Mouse (Mus musculus) right cerebral cortex, postnatal 10 days (tissue): ENCODE measurements around the gene Olfr223.
"Not testable (repeated sequence)": the region's sequence is repeated elsewhere in the genome, so short reads cannot be mapped to it uniquely, and the experiment has no call there.

ENCODE experiments used
- DNase-seq, 2 experiments: peaks; one replicate each; pipeline ENCODE4 v3.0.0; 2021; ENCODE audit warnings: low spot score in 2 of 2

Gene Olfr223

DNA sequence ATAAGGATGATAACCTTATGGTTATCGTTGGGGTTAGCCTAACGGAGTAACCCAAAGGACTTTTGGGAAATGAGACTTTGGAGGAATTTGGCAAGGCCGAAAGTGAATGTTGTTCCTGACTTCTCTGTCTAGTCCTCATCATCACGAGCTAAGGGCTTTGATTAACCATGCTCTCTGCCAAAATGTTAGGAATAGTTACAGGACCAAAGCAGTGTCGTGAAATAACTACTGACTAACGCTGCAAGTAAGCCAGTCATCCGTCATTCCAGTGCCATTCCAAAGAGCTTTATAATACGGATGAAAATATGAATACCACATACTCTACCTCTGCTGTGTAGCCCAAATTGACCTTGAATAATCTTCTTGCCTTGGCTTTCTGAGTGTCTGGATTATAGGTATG, 3.9 kb upstream of the Olfr223 start:
- no peak for DNase-seq

DNA sequence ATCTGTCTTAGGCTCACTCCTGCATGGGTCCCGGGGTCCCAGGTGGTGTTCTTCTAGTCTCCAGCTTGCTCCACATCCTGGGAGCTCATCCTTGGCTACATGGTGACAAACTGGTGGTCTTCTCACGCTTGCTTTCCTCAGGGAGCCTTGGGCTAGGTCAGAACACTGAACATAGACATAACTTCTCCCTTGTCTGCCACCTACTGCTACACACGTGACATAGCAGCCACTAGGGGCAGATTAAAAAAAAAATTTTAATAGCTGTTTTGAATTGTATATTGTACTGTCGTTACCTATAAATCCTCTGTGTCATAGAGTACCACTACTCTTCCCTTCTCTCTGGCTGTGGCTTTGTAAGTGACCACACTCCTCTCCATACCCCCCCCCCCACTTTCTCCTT, 3.0 kb upstream of the Olfr223 start:
- DNase-seq = no peak

DNA sequence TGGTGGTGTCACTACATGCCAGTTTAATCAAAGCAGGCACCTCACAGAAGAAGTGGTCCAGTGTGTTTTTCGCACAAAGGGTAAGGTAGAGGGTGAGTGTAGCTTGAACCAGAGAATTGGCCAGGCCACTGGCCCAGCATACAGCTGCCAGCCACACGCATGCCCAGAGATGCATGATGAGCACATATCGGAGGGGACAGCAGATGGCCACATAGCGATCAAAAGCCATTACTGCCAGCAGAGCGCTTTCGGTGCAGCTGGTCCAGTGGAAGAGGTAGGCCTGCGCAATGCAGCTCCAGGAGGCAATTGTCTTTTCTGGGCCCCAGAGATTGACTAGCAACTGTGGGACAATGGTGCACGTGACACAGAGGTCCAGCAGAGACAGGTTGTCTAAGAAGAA, 3.6 kb downstream of the Olfr223 start:
- DNase-seq = no peak

DNA sequence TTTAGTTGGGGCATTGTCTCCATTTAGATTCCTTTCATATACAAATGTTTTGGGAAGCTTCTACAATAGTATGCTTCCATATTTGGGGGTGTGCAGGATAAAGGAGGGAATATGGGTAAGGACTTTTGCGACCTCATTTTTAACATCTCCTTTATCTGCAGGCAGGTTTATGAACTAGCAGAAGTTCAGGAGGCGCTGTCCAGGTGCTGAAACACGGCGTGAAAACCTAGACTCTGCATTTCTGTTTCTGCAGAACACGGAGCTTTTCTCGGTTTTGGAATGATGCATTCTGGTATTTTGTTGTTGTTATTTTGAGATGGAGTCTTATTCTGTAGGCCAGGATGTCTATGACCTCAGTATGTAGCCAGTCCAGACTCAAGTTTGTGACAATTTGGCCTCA, 8.6 kb downstream of the Olfr223 start:
- no peak for DNase-seq

DNA sequence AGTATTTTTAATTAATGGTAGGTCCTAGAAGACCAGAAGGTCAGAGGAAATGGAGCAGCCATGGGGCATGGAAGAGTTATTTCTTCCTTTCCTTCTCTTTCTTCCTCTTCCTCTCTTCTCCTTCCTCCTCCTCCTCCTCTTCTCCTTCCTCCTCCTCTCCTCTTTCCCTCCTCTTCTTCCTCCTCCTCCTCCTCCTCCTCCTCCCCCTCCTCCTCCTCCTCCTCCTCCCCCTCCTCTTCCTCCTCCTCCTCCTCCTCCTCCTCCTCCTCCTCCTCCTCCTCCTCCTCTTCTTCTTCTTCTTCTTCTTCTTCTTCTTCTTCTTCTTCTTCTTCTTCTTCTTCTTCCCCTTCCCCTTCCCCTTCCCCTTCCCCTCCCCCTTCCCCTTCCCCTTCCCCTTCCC, 17.0 kb downstream of the Olfr223 start, which contains the start of gene Olfr222:
Olfr222 (minus strand) TSS at position 101 of the 400 bp plus-strand sequence.
- not testable (repeated sequence) for DNase-seq

DNA sequence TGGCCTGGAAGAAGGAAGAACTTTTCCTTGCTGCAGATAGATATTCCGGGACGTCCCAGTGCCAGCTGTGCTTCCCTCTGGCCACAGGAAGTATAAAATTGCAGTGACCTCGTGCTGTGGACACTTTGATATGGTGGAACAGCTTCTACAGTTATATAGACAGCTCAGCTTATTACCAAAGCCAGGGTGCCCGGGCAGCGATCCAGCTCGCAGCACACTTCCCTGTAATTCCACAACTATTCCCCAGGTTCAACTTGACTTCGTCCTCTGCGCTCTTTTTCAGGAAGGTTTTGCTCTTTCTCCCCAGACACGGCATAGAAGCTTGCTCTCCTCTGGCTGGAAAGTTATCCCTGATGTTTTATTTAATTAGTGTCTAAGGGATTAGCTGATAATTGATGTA, 17.4 kb downstream of the Olfr223 start:
- DNase-seq = no peak

DNA sequence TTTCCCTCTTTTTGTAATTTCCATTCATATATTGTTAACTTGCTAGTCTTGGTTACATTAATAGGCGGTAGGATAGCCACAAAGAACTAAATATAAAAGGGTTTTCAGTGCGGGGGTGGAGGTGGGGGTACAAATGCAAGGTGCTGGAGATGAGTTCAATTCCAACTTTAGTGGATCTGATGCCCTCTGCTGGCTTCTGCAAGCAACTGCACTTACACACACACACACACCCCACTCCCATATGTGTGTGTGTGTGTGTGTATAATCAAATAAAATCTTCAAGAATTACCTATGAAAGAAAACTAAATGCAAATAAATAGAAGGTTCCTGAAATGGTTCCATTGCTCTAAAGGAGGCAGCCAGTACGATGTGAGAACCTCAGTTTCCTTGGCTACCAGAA, 23.8 kb downstream of the Olfr223 start:
- no peak for DNase-seq

DNA sequence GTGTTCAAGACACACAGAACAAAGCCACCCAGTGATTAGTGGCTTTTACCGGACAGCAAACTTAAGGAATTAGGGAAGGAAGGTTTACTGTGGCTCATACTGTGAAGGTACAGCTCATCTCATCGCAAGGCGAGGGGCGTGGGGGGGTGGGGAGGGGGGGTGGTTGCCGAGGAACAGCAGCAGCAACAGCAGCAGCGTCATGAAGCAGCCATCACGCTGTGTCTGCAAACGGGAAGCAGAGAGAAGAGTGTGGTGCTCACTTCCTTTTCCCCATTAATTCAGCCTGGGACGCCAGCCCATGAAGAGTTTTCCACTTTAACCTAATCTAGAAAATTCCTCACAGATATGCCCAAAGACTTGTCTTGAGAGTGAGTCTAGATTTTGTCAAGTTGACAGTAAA, 30.3 kb downstream of the Olfr223 start:
- no peak for DNase-seq

DNA sequence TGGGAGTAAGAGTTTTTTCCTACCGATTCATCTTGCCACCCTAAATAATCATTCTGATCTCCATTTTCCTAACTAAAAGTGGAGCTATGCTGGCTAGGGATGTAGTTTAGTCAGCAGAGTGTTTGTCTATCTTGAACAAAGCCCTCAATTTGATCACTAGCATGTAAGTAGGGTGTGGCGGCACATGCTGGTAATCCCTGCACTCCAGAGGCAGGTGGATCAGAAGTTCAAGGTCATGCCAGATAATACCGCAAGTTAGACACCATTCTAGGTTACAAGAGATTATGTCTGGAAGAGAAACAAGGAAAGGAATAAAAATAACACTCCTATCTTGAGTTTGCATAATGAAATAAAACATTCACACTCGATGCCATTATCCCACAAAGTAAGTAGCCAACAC, 30.8 kb downstream of the Olfr223 start:
- DNase-seq = no peak

DNA sequence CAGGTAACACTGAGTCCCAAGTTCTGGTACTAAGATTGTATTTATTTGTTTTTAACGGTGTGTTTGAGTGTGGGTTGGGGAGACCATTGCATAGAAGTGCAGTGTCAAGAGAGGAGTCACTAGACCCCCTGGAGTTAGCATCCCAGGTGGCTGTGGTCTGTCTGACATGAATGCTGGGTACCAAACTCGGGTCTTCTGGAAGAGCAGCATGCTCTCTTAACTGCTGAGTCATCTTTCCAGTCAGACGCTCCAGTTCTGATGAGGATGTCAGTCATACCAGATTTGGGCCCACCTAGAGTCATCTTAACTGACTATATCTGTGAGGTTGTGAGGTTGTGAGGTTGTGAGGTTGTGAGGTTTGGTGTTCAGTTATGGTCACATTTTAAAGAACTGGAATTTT, 32.2 kb downstream of the Olfr223 start:
- no peak for DNase-seq

DNA sequence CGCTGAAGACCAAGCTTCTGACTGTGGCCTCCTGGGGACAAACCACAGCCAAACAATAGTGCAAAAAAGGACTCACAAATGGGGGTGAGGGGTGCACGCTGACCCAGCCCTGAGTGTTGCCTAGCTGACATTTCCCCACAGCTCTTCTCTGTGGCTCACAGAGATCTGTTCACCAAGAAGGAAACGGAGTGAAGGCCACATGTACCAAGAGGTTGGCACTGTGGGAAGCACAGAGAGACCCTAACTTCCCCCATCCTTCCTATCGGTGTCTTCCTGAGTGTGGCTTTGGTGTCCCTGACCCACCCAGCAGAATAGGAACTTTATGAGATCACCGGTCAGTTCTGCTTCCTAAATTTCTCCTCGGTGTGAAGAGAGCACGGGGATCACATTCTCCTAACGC, 38.6 kb downstream of the Olfr223 start:
- DNase-seq = no peak

DNA sequence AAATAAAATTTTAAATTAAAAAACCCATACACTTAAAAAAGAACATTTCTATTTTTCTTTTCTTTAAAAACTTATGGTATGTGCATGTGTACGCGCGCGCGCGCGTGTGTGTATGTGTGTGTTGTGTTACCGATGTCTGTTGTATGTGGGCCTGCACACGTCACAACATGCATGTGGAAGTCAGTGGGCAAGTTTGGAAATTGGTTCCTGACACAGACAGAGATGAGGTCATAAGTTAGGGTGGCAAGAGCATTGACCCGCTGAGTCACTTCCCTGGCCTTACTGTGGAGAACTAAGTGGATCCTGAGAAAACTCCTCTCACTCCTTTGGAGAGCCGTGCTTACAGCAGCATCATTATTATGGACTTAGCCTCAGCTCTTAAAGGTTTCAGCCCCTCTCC, 39.0 kb downstream of the Olfr223 start:
- no peak for DNase-seq

DNA sequence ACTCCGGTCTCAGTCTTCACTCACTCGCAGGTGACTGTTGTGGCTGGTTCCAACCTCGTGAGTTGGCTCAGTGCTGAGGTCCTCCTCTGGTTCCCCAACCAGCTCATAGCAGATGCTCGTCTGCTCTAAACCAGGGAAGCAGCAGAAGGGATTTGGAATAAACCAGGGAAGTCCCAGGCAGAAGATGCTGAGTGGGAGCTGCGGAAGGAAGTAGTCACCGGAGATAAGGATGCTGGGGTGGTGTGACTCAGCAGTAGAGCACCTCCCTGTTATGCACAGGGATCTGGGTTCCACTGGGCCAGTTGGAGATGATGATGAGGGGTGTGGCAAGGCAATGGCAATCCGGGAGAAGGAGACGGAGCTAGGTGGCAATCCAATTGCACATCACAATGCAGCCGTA, 49.1 kb downstream of the Olfr223 start:
- DNase-seq = no peak

DNA sequence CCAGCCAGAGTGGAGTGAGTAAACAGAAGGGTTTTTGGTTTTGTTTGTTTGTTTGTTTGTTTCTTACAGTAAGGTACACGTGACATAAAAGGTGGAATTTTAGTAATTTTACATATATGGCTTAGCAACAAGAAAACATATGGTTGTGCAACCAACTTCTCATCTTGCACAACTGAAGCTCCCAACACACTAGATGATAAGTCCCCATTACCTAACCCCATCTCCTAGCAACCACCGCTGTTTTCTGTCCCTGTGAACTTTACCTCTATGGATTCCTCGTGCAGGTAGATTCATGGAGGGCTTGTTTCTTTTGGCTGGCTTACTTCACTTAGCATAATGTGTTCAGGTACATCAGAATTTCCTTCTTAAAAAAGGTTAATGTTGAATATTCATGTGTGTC, 49.7 kb downstream of the Olfr223 start:
- no peak for DNase-seq

DNA sequence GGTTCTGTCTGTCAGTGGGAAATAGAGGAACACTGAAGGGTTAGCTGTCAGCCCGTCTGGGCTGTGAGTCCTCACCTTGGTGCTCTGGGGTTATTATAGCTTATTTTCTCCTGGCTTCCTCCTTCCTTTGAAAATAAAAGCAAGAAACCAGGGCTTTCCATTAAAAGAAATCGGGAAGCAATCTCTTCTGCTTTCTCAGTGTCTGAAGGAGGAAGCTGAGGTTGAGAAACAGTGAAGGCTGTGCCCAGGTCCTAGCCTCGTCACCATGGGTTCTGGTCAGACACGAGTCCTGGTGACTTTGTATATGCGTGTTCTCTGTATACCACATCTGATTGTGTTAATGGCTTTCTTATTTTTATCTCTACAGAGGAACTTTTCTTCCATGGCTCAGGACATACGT, 50.6 kb downstream of the Olfr223 start:
- no peak for DNase-seq

DNA sequence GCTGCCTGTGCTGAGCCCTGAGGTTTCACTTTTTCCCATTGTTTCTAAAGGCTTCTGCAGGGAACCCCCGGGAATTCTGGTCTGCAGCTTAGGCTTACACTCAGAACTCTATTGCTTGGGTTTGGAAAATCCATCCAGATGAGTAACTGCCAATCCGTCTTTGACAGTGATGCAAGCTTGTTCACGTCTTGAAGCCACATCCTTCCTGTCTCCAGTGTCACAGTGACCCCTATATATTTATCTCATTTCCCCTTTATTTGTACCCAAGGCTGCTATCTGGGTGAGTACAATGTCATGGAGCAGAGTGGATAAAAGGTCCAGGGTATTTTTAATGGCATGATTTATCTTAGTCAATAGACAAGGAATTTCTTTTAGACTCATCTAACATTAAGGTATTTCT, 51.8 kb downstream of the Olfr223 start, which contains the start of gene Nlrp3:
Nlrp3 (plus strand) TSS at position 245 of the 400 bp plus-strand sequence.
- no peak for DNase-seq

DNA sequence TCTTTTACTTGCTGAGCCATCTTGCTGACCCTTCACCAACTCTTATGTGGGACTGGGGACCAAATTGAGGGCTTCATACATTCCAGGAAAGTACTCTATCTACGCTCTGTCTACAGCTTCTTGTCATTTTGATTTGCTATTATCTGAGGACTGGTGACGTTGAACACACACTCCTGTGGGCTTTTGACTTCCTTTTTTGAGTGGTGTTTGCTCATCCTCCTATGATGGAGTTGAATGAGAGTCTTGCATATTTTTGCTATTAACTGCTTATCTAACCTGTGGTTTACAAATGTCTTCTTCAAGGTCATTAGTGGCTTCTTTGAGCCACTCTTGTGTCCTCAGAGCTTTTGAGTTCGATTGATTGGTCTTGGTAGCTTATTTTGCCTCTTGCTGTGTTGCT, 53.0 kb downstream of the Olfr223 start:
- DNase-seq = no peak
